Mouse (Mus musculus): Measurements from ENCODE around the gene Mrgprg. TPM values are rescaled to one million over a fixed set of nuclear protein-coding genes. Genes with fewer than 3 reads are reported as not detected.

Gene Mrgprg
- total RNA-seq, 1 experiment: not detected

DNA sequence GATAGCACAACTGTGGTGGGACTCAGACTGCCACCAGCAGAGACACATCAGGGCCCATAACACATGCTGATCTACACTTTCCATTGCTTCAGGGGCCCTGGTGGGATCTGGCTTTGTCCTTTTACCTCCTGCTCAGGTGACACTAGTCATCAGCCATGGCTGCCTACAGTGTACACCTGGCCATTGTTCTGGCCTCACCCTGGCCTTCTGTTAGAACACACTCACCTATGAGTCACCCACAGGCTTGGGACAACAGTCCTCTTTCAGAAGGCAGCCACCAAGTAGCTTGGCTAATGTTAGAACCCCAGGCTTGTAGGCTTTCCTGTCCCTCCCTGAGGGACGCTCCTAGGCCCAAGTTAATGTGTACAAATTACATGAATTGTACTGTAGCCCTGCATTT is 34.0 kb upstream of the Mrgprg start:
- Histone ChIP-seq H3K9ac (ENCODE audit: insufficient read depth, low read depth, low read length, poor library complexity, severe bottlenecking) (no peak overlapping the region), H3K36me3 (ENCODE audit: control insufficient read depth, insufficient read depth, low read length, poor library complexity, severe bottlenecking) (peaks cover 17% of the 10 kb centered on the region; the same call in 1 of the 2 replicates), H3K4me3 (ENCODE audit: insufficient read depth in 1 of 2, low read depth in 1 of 2, low read length in 2 of 2, poor library complexity in 1 of 2, severe bottlenecking in 1 of 2) (no peak overlapping the region), H3K4me1 (ENCODE audit: control insufficient read depth in 2 of 2, insufficient read depth in 2 of 2, low read length in 2 of 2, poor library complexity in 1 of 2) (no peaks in the 10 kb centered on the region), H3K9me3 (ENCODE audit: control insufficient read depth, insufficient read depth, low read depth, low read length) (no peaks in the 10 kb centered on the region), H3K27ac (ENCODE audit: insufficient read depth, low read depth, low read length, poor library complexity, severe bottlenecking) (no peak overlapping the region)
- no peak for DNase-seq (ENCODE audit: low read depth, low spot score)
- no peak for TF ChIP-seq CHD2 (IDR thresholded peaks at IDR 0.05; ENCODE audit: low read depth, low read length)
- no peak for TF ChIP-seq HCFC1 (IDR thresholded peaks at IDR 0.05; ENCODE audit: borderline replicate concordance, insufficient read depth, low read length)
- TF ChIP-seq MAFK (IDR thresholded peaks at IDR 0.05; ENCODE audit: insufficient read depth, low read depth, low read length): no peak
- no peak for TF ChIP-seq ZNF384 (IDR thresholded peaks at IDR 0.05; ENCODE audit: low read depth, low read length)
- TF ChIP-seq ZC3H11A (IDR thresholded peaks at IDR 0.05; ENCODE audit: borderline replicate concordance, low read depth, low read length): no peak
- in situ Hi-C loops (cut with MboI; ENCODE audit: low sequenced_read_pairs in 2 of 2, unreplicated experiment in 2 of 2): no loop called here

DNA sequence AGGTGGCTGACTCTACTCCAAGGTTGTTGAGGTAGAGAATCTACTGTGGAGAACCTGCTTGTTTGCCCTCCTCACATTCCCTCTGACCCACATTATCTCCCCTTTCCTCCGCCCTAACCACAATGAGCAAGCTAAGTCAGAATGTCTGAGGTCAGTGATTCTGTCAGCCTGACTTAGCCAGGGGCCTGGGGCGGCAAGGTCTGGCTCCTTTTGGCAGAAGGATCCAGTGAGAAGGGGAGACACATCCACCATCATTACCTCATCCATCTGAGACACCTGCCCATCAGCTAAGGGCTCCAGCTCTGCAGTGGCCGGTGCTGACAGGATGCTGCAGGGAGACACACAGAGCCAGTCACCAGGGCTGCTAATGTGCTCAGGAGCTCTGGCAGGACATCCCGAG is 32.0 kb upstream of the Mrgprg start:
- in situ Hi-C loops (cut with MboI; ENCODE audit: low sequenced_read_pairs in 2 of 2, unreplicated experiment in 2 of 2): no loop called here
- Histone ChIP-seq H3K9me3 (ENCODE audit: control insufficient read depth, insufficient read depth, low read depth, low read length) (no peaks in the 10 kb centered on the region), H3K36me3 (ENCODE audit: control insufficient read depth, insufficient read depth, low read length, poor library complexity, severe bottlenecking) (peaks cover 10% of the 10 kb centered on the region; the same call in 1 of the 2 replicates), H3K4me3 (ENCODE audit: insufficient read depth in 1 of 2, low read depth in 1 of 2, low read length in 2 of 2, poor library complexity in 1 of 2, severe bottlenecking in 1 of 2) (no peak overlapping the region), H3K4me1 (ENCODE audit: control insufficient read depth in 2 of 2, insufficient read depth in 2 of 2, low read length in 2 of 2, poor library complexity in 1 of 2) (no peaks in the 10 kb centered on the region), H3K27ac (ENCODE audit: insufficient read depth, low read depth, low read length, poor library complexity, severe bottlenecking) (no peak overlapping the region), H3K9ac (ENCODE audit: insufficient read depth, low read depth, low read length, poor library complexity, severe bottlenecking) (no peak overlapping the region)
- TF ChIP-seq MAFK (IDR thresholded peaks at IDR 0.05; ENCODE audit: insufficient read depth, low read depth, low read length) (no peak), ZNF384 (IDR thresholded peaks at IDR 0.05; ENCODE audit: low read depth, low read length) (no peak), ZC3H11A (IDR thresholded peaks at IDR 0.05; ENCODE audit: borderline replicate concordance, low read depth, low read length) (no peak), HCFC1 (IDR thresholded peaks at IDR 0.05; ENCODE audit: borderline replicate concordance, insufficient read depth, low read length) (no peak), CHD2 (IDR thresholded peaks at IDR 0.05; ENCODE audit: low read depth, low read length) (no peak)
- no peak for DNase-seq (ENCODE audit: low read depth, low spot score)

DNA sequence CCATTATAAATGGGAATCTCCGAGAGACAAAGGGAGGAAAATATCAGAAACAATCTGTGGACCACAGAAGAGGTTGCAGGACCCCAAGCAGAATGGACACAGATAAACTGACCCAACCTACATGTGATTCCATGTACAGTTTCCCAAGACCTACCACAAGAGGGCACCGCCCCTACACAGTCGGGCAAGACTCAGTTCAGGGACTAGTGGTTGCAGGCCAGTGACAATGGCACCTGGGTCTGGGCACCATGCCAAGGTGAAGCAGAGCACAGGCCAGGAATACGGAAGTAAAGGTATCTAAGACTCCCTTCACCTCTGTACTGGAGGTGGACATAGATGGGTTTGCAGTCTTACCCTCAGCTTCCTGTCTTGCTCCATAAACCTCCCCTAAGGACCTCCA is 26.3 kb upstream of the Mrgprg start:
- Histone ChIP-seq H3K36me3 (ENCODE audit: control insufficient read depth, insufficient read depth, low read length, poor library complexity, severe bottlenecking) (peaks cover 3% of the 10 kb centered on the region; the same call in 1 of the 2 replicates), H3K4me3 (ENCODE audit: insufficient read depth in 1 of 2, low read depth in 1 of 2, low read length in 2 of 2, poor library complexity in 1 of 2, severe bottlenecking in 1 of 2) (no peak overlapping the region), H3K9me3 (ENCODE audit: control insufficient read depth, insufficient read depth, low read depth, low read length) (no peaks in the 10 kb centered on the region), H3K9ac (ENCODE audit: insufficient read depth, low read depth, low read length, poor library complexity, severe bottlenecking) (no peak overlapping the region), H3K27ac (ENCODE audit: insufficient read depth, low read depth, low read length, poor library complexity, severe bottlenecking) (no peak overlapping the region), H3K4me1 (ENCODE audit: control insufficient read depth in 2 of 2, insufficient read depth in 2 of 2, low read length in 2 of 2, poor library complexity in 1 of 2) (no peaks in the 10 kb centered on the region)
- in situ Hi-C loops (cut with MboI; ENCODE audit: low sequenced_read_pairs in 2 of 2, unreplicated experiment in 2 of 2): no loop called here
- DNase-seq (ENCODE audit: low read depth, low spot score): no peak
- no peak for TF ChIP-seq ZNF384 (IDR thresholded peaks at IDR 0.05; ENCODE audit: low read depth, low read length)
- no peak for TF ChIP-seq ZC3H11A (IDR thresholded peaks at IDR 0.05; ENCODE audit: borderline replicate concordance, low read depth, low read length)
- TF ChIP-seq MAFK (IDR thresholded peaks at IDR 0.05; ENCODE audit: insufficient read depth, low read depth, low read length): no peak
- TF ChIP-seq HCFC1 (IDR thresholded peaks at IDR 0.05; ENCODE audit: borderline replicate concordance, insufficient read depth, low read length): no peak
- TF ChIP-seq CHD2 (IDR thresholded peaks at IDR 0.05; ENCODE audit: low read depth, low read length): no peak

DNA sequence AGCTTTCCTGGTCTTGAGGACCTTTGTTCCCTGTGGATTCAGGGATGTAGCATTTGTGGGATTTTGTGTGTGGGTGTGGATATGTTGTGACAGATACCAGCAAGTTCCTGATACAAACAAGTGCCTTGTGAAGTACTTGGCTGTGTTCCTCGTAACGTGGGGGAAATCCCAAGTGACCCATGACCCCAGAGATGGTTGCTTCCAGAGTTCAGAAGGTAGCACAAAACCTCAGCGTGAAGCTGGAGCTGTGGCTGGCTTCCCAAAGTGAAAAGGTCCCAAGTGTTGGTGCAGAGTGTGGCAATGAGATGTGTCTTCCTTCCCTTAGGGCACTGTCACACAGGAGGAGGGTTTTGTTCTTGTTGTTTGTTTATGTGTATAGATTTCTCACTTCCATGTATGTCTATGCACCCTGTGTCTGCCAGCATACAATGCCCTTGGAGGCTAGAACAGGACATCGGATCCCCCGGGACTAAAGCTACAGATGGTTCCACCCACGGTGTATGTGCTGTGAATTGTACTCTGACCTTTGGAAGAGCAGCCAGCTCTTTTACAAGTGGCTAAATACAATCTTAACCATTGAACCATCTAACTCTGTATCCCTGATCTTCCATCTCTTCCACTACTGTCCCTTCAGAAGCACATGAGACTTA is 25.7 kb upstream of the Mrgprg start:
- TF ChIP-seq MAFK (IDR thresholded peaks at IDR 0.05; ENCODE audit: insufficient read depth, low read depth, low read length): no peak
- no peak for TF ChIP-seq ZC3H11A (IDR thresholded peaks at IDR 0.05; ENCODE audit: borderline replicate concordance, low read depth, low read length)
- TF ChIP-seq CHD2 (IDR thresholded peaks at IDR 0.05; ENCODE audit: low read depth, low read length): no peak
- TF ChIP-seq ZNF384 (IDR thresholded peaks at IDR 0.05; ENCODE audit: low read depth, low read length): no peak
- TF ChIP-seq HCFC1 (IDR thresholded peaks at IDR 0.05; ENCODE audit: borderline replicate concordance, insufficient read depth, low read length): no peak
- DNase-seq (ENCODE audit: low read depth, low spot score): no peak
- in situ Hi-C loops (cut with MboI; ENCODE audit: low sequenced_read_pairs in 2 of 2, unreplicated experiment in 2 of 2): no loop called here

More for the DNA sequence above, 25.7 kb upstream of the Mrgprg start:
- no peak overlapping the region for H3K9ac ChIP-seq (ENCODE audit: insufficient read depth, low read depth, low read length, poor library complexity, severe bottlenecking)
- no peak overlapping the region for H3K27ac ChIP-seq (ENCODE audit: insufficient read depth, low read depth, low read length, poor library complexity, severe bottlenecking)
- H3K9me3 ChIP-seq (ENCODE audit: control insufficient read depth, insufficient read depth, low read depth, low read length): no peaks in the 10 kb centered on the region
- no peaks in the 10 kb centered on the region for H3K4me1 ChIP-seq (ENCODE audit: control insufficient read depth in 2 of 2, insufficient read depth in 2 of 2, low read length in 2 of 2, poor library complexity in 1 of 2)
- no peak overlapping the region for H3K4me3 ChIP-seq (ENCODE audit: insufficient read depth in 1 of 2, low read depth in 1 of 2, low read length in 2 of 2, poor library complexity in 1 of 2, severe bottlenecking in 1 of 2)
- H3K36me3 ChIP-seq (ENCODE audit: control insufficient read depth, insufficient read depth, low read length, poor library complexity, severe bottlenecking): peaks cover 2% of the 10 kb centered on the region; the same call in 1 of the 2 replicates
